Mouse (Mus musculus): ENCODE measurements around the gene Arhgef2. TPM values are rescaled to one million over a fixed set of nuclear protein-coding genes. Genes with fewer than 3 reads are reported as not detected.

Arhgef2 gene
- total RNA-seq, 2 experiments from 2014 or later = 41.9 to 96.0 TPM

Other genes with a start within 250 kb of the Arhgef2 start
- not detected in 2 replicates for gene Paqr6, start 241.4 kb upstream of the Arhgef2 start, total RNA-seq (2014; fragmentation: Nextera tagmentation)
- not detected in 2 replicates for gene Paqr6, start 241.4 kb upstream of the Arhgef2 start, total RNA-seq (2017)
- gene Bglap3, start 233.2 kb upstream of the Arhgef2 start, total RNA-seq (2014; fragmentation: Nextera tagmentation) = not detected in 2 replicates
- not detected in 2 replicates for gene Bglap3, start 233.2 kb upstream of the Arhgef2 start, total RNA-seq (2017)
- not detected in 2 replicates for gene Bglap2, start 227.3 kb upstream of the Arhgef2 start, total RNA-seq (2014; fragmentation: Nextera tagmentation)
- not detected in 2 replicates for gene Bglap2, start 227.3 kb upstream of the Arhgef2 start, total RNA-seq (2017)
- 2.8 TPM in 1 of 2 replicates, not detected in the other for gene Bglap, start 221.5 kb upstream of the Arhgef2 start, total RNA-seq (2014; fragmentation: Nextera tagmentation)
- not detected in 2 replicates for gene Bglap, start 221.5 kb upstream of the Arhgef2 start, total RNA-seq (2017)
- gene Pmf1, start 195.6 kb upstream of the Arhgef2 start, total RNA-seq (2014; fragmentation: Nextera tagmentation) = 188 and 207 TPM in 2 replicates
- gene Pmf1, start 195.6 kb upstream of the Arhgef2 start, total RNA-seq (2017) = 87.9 and 145 TPM in 2 replicates
- gene Slc25a44, start 180.8 kb upstream of the Arhgef2 start, total RNA-seq (2014; fragmentation: Nextera tagmentation) = 28.0 and 30.2 TPM in 2 replicates
- gene Slc25a44, start 180.8 kb upstream of the Arhgef2 start, total RNA-seq (2017) = 18.9 and 31.7 TPM in 2 replicates
- gene Sema4a, start 144.8 kb upstream of the Arhgef2 start, total RNA-seq (2014; fragmentation: Nextera tagmentation) = 2.6 and 4.1 TPM in 2 replicates
- 1.1 and 2.1 TPM in 2 replicates for gene Sema4a, start 144.8 kb upstream of the Arhgef2 start, total RNA-seq (2017)
- gene Lmna, start 96.0 kb upstream of the Arhgef2 start, total RNA-seq (2014; fragmentation: Nextera tagmentation) = 43.0 and 61.7 TPM in 2 replicates
- gene Lmna, start 96.0 kb upstream of the Arhgef2 start, total RNA-seq (2017) = 49.4 and 66.7 TPM in 2 replicates
- gene Mex3a, start 73.6 kb upstream of the Arhgef2 start, total RNA-seq (2014; fragmentation: Nextera tagmentation) = 5.4 and 5.6 TPM in 2 replicates
- 3.3 and 7.8 TPM in 2 replicates for gene Mex3a, start 73.6 kb upstream of the Arhgef2 start, total RNA-seq (2017)
- gene Rab25, start 57.7 kb upstream of the Arhgef2 start, total RNA-seq (2014; fragmentation: Nextera tagmentation) = not detected in 2 replicates
- gene Rab25, start 57.7 kb upstream of the Arhgef2 start, total RNA-seq (2017) = 0.14 TPM in 1 of 2 replicates, not detected in the other
- gene Lamtor2, start 52.9 kb upstream of the Arhgef2 start, total RNA-seq (2014; fragmentation: Nextera tagmentation) = 36.4 and 68.6 TPM in 2 replicates
- 57.0 and 87.8 TPM in 2 replicates for gene Lamtor2, start 52.9 kb upstream of the Arhgef2 start, total RNA-seq (2017)
- 72.3 and 94.1 TPM in 2 replicates for gene Ubqln4, start 52.2 kb upstream of the Arhgef2 start, total RNA-seq (2014; fragmentation: Nextera tagmentation)
- gene Ubqln4, start 52.2 kb upstream of the Arhgef2 start, total RNA-seq (2017) = 52.5 and 56.0 TPM in 2 replicates
- 200 and 308 TPM in 2 replicates for gene Ssr2, start 30.1 kb upstream of the Arhgef2 start, total RNA-seq (2014; fragmentation: Nextera tagmentation)
- gene Ssr2, start 30.1 kb upstream of the Arhgef2 start, total RNA-seq (2017) = 111 and 165 TPM in 2 replicates
- not detected in 2 replicates for gene Rxfp4, start 47.2 kb downstream of the Arhgef2 start, total RNA-seq (2014; fragmentation: Nextera tagmentation)
- gene Rxfp4, start 47.2 kb downstream of the Arhgef2 start, total RNA-seq (2017) = not detected in 2 replicates
- 76.1 and 88.6 TPM in 2 replicates for gene Khdc4, start 79.8 kb downstream of the Arhgef2 start, total RNA-seq (2014; fragmentation: Nextera tagmentation)
- gene Khdc4, start 79.8 kb downstream of the Arhgef2 start, total RNA-seq (2017) = 32.0 and 53.1 TPM in 2 replicates
- 16.7 and 20.0 TPM in 2 replicates for gene Rit1, start 110.9 kb downstream of the Arhgef2 start, total RNA-seq (2014; fragmentation: Nextera tagmentation)
- gene Rit1, start 110.9 kb downstream of the Arhgef2 start, total RNA-seq (2017) = 9.6 and 22.3 TPM in 2 replicates
- 0.22 and 1.5 TPM in 2 replicates for gene Syt11, start 169.2 kb downstream of the Arhgef2 start, total RNA-seq (2014; fragmentation: Nextera tagmentation)
- 0.19 and 1.1 TPM in 2 replicates for gene Syt11, start 169.2 kb downstream of the Arhgef2 start, total RNA-seq (2017)
- 42.4 and 51.3 TPM in 2 replicates for gene Gon4l, start 229.3 kb downstream of the Arhgef2 start, total RNA-seq (2014; fragmentation: Nextera tagmentation)
- gene Gon4l, start 229.3 kb downstream of the Arhgef2 start, total RNA-seq (2017) = 29.7 and 46.9 TPM in 2 replicates

All from megakaryocyte-erythroid progenitor cell, adult 5-6 weeks (primary cell).